Mouse (Mus musculus): ENCODE results near the gene Rsph14. TPM values are rescaled to one million over a fixed set of nuclear protein-coding genes. Genes with fewer than 3 reads are reported as not detected.

Rsph14 gene
- polyA plus RNA-seq, 1 experiment from 2014 or later, result not detected

DNA sequence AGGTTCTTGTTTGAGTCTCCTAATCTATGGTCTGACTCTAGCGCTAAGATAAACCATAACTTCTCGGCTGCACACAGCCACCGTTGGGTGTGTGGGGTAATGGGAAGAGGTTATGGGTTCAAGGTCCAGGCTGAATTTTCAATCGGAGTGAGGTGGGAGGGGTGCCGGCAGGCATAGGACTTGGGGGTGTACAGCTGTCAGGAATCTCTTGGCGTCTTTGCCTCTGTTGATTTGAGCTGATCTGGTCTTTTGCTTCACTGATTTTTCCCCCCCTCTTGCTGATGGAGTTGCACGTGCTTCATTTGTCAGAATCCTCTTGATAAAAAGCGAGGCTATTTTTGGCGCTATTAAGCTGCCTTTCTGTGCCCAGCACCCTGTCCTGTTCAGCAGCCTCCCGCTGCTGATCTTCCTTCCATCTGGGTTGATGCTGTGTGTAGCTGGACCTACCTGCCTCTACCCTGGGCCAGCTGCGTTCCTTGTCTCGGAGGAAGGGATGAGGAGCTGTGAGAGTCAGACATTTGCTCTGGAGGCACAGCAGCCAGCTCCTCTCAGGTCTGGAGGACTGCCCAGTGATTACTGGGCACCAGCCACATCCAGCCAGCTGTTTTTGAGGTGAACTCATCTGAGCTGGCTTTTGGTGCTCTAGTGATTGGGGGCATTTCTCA is 31.0 kb upstream of the Rsph14 start:
- WGBS (ENCODE audit: insufficient replicate concordance), result 39% methylated on average over 12 of the region's 12 CpGs
- H3K4me3 ChIP-seq (ENCODE audit: low read depth, low read length), result 0 out of 2 replicates have a peak overlapping the region, but pooled peaks have one; percentile 68
- no peak overlapping the region for H3K9ac ChIP-seq (ENCODE audit: low read depth, low read length)
- H3K4me1 ChIP-seq (ENCODE audit: control insufficient read depth, low read depth, low read length), result peaks cover 12% of the 10 kb centered on the region
- H3K36me3 ChIP-seq (ENCODE audit: control insufficient read depth, insufficient read depth), result no peaks in the 10 kb centered on the region
- H3K9me3 ChIP-seq (replicated peaks; ENCODE audit: control insufficient read depth, low read length), result no peaks in the 10 kb centered on the region
- no peak overlapping the region for H3K27ac ChIP-seq (ENCODE audit: low read length)
- no peak for ATAC-seq (ENCODE audit: low read depth)
- peaks cover 35% of the 10 kb centered on the region for H3K27me3 ChIP-seq (ENCODE audit: control insufficient read depth, insufficient read depth, low read depth, low read length)
- peak overlapping the region; percentile 50 for H3K4me2 ChIP-seq (ENCODE audit: low read depth, low read length)

DNA sequence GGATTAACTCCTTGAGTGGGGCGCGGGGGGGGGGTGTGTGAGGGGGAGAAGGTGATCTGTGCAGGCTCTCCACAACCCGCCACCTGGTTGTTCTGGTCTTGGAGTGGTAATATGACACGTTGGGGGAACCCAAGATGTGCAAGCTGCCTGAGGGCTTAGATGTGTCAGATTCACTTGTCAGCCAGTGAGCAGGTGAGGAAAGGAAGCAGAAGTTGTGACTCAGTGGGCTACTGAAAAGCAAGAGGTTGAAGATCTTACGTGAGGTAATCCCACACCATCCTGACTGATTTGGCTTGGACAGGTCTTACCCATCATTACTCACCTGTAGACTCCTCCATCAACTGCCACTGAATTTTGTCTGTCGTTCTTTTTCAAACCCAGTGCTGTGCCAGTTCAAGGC is 30.2 kb upstream of the Rsph14 start:
- 25% methylated on average over 6 of the region's 6 CpGs for WGBS (ENCODE audit: insufficient replicate concordance)

DNA sequence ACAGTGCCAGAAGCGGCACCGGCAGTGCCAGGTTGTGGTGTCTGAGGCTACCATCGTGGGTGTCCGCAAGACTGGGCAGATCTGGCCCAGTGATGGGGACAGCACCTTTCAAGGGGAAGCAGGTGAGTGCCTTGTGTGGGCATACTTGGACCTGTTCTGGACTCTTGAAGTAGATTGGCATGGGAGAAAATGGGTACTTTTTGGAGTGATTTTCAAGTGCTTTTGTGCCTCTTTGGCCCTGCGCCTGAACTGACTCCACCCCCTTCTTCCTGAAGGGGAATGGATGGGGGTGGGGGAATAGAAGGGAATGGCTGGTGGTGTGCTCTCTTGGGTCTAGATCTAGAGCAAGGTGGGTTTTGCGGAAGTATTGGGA is 29.8 kb upstream of the Rsph14 start:
- H3K4me2 ChIP-seq (ENCODE audit: low read depth, low read length), result peak overlapping the region; percentile 50
- H3K4me1 ChIP-seq (ENCODE audit: control insufficient read depth, low read depth, low read length), result peaks cover 9% of the 10 kb centered on the region
- ATAC-seq (ENCODE audit: low read depth), result no peak
- no peak overlapping the region for H3K27ac ChIP-seq (ENCODE audit: low read length)
- peak overlapping the region; percentile 68 for H3K4me3 ChIP-seq (ENCODE audit: low read depth, low read length)
- no peaks in the 10 kb centered on the region for H3K9me3 ChIP-seq (replicated peaks; ENCODE audit: control insufficient read depth, low read length)
- H3K9ac ChIP-seq (ENCODE audit: low read depth, low read length), result peak overlapping the region; percentile 4; the same call in 1 of the 2 replicates
- no peaks in the 10 kb centered on the region for H3K36me3 ChIP-seq (ENCODE audit: control insufficient read depth, insufficient read depth)
- 10% methylated on average over 6 of the region's 6 CpGs for WGBS (ENCODE audit: insufficient replicate concordance)
- peaks cover 35% of the 10 kb centered on the region for H3K27me3 ChIP-seq (ENCODE audit: control insufficient read depth, insufficient read depth, low read depth, low read length)

More for the DNA sequence above, 30.2 kb upstream of the Rsph14 start:
- H3K9me3 ChIP-seq (replicated peaks; ENCODE audit: control insufficient read depth, low read length), result no peaks in the 10 kb centered on the region
- no peak overlapping the region for H3K9ac ChIP-seq (ENCODE audit: low read depth, low read length)
- peaks cover 35% of the 10 kb centered on the region for H3K27me3 ChIP-seq (ENCODE audit: control insufficient read depth, insufficient read depth, low read depth, low read length)
- peaks cover 9% of the 10 kb centered on the region for H3K4me1 ChIP-seq (ENCODE audit: control insufficient read depth, low read depth, low read length)
- H3K4me3 ChIP-seq (ENCODE audit: low read depth, low read length), result peak overlapping the region; percentile 68
- H3K27ac ChIP-seq (ENCODE audit: low read length), result no peak overlapping the region
- no peaks in the 10 kb centered on the region for H3K36me3 ChIP-seq (ENCODE audit: control insufficient read depth, insufficient read depth)
- peak overlapping the region; percentile 50 for H3K4me2 ChIP-seq (ENCODE audit: low read depth, low read length)
- ATAC-seq (ENCODE audit: low read depth), result no peak

DNA sequence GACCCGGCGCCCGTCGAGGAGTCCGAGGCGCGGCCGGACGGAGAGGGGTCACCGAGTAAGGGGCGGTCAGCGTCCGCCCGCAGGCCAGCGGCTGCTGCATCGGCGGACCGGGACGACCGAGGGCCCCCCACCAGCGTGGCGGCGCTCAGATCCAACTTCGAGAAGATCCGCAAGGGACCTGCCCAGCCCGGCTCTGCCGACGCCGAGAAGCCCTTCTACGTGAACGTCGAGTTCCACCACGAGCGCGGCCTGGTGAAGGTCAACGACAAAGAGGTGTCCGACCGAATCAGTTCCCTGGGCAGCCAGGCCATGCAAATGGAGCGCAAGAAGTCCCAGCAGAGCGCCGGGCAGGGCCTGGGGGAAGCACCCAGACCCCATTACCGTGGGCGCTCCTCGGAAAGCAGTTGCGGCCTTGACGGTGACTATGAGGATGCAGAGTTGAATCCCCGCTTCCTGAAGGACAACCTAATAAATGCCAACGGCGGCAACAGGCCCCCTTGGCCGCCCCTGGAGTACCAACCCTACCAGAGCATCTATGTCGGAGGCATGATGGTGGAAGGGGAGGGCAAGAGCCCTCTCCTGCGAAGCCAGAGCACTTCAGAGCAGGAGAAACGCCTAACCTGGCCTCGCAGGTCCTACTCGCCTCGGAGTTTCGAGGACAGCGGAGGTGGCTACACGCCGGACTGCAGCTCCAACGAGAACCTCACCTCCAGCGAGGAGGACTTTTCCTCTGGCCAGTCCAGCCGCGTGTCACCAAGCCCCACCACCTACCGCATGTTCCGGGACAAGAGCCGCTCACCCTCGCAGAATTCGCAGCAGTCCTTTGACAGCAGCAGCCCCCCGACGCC is 29.2 kb upstream of the Rsph14 start:
- peak overlapping the region; percentile 50 for H3K4me2 ChIP-seq (ENCODE audit: low read depth, low read length)
- ATAC-seq (ENCODE audit: low read depth), result no peak
- H3K4me1 ChIP-seq (ENCODE audit: control insufficient read depth, low read depth, low read length), result peaks cover 9% of the 10 kb centered on the region
- peaks cover 35% of the 10 kb centered on the region for H3K27me3 ChIP-seq (ENCODE audit: control insufficient read depth, insufficient read depth, low read depth, low read length)
- H3K9me3 ChIP-seq (replicated peaks; ENCODE audit: control insufficient read depth, low read length), result no peaks in the 10 kb centered on the region
- H3K36me3 ChIP-seq (ENCODE audit: control insufficient read depth, insufficient read depth), result no peaks in the 10 kb centered on the region
- 2% methylated on average over 71 of the region's 71 CpGs for WGBS (ENCODE audit: insufficient replicate concordance)
- H3K4me3 ChIP-seq (ENCODE audit: low read depth, low read length), result peak overlapping the region; percentile 68
- peak overlapping the region; percentile 61 for H3K9ac ChIP-seq (ENCODE audit: low read depth, low read length)
- H3K27ac ChIP-seq (ENCODE audit: low read length), result no peak overlapping the region

DNA sequence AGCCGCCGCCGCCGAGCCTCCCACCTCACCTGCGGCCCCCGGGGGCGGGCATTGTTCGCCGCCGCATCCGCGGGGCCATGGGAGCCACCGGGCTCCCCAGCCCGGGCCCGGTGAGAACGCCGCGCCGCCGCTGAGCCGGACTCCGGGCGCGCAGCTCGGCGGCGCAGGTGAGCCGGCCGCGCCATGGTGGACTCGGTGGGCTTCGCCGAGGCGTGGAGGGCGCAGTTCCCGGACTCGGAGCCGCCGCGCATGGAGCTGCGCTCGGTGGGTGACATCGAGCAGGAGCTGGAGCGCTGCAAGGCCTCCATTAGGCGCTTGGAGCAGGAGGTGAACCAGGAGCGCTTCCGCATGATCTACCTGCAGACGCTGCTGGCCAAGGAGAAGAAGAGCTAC is 28.5 kb upstream of the Rsph14 start:
- Histone ChIP-seq H3K27me3 (ENCODE audit: control insufficient read depth, insufficient read depth, low read depth, low read length) (peaks cover 35% of the 10 kb centered on the region), H3K4me3 (ENCODE audit: low read depth, low read length) (peak overlapping the region; percentile 68), H3K27ac (ENCODE audit: low read length) (peak overlapping the region; percentile 56), H3K4me1 (ENCODE audit: control insufficient read depth, low read depth, low read length) (peaks cover 17% of the 10 kb centered on the region), H3K36me3 (ENCODE audit: control insufficient read depth, insufficient read depth) (no peaks in the 10 kb centered on the region), H3K9ac (ENCODE audit: low read depth, low read length) (peak overlapping the region; percentile 61), H3K9me3 (replicated peaks; ENCODE audit: control insufficient read depth, low read length) (no peaks in the 10 kb centered on the region), H3K4me2 (ENCODE audit: low read depth, low read length) (peak overlapping the region; percentile 50)
- no peak for ATAC-seq (ENCODE audit: low read depth)
- under 1% methylated on average over 41 of the region's 48 CpGs for WGBS (ENCODE audit: insufficient replicate concordance)

DNA sequence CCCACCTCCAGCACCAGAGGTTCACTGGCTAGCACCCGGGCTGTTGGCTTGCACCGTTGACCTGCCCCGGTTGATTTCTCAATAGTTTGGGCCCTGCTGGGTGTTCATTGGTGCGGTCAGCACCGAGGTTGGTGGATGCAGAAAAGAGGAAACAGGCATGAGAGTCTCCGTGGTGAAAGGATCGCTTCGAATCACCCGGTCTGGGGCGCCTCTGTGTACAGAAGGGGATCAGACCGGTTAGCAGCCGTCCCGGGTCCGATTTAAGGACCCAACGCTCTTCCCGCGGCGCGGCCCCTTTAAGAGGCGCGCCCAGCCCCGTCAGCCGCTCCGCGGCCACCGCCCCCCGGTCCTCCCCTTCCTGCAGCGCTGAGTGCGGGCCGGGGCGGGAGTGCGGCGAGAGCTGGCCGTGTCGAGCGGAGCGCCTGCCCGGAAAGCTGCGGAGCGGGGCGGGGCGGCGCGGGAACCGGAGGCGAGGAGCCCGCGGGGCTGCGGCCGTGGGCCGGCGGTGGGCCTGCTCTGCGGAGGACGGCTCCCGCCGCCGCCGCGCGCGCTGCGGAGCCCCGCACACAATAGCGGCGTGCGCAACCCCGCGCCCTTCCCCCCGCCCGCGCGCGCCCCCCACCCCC is 27.9 kb upstream of the Rsph14 start, which contains the start of gene Bcr:
Gene Bcr (plus strand): TSS at position 376 of the 626 bp plus-strand sequence.
- Histone ChIP-seq H3K4me2 (ENCODE audit: low read depth, low read length) (peak within 1 kb of the TSS; percentile 50), H3K4me1 (ENCODE audit: control insufficient read depth, low read depth, low read length) (peaks cover 17% of the 10 kb centered on the region), H3K27ac (ENCODE audit: low read length) (peak within 1 kb of the TSS; percentile 56), H3K9ac (ENCODE audit: low read depth, low read length) (peak within 1 kb of the TSS; percentile 61), H3K9me3 (replicated peaks; ENCODE audit: control insufficient read depth, low read length) (no peaks in the 10 kb centered on the region), H3K27me3 (ENCODE audit: control insufficient read depth, insufficient read depth, low read depth, low read length) (peaks cover 35% of the 10 kb centered on the region), H3K4me3 (ENCODE audit: low read depth, low read length) (peak within 1 kb of the TSS; percentile 68), H3K36me3 (ENCODE audit: control insufficient read depth, insufficient read depth) (no peaks in the 10 kb centered on the region)
- ATAC-seq (ENCODE audit: low read depth), result peak; percentile 77
- 0% methylated on average over 23 of the region's 73 CpGs for WGBS (ENCODE audit: insufficient replicate concordance)

DNA sequence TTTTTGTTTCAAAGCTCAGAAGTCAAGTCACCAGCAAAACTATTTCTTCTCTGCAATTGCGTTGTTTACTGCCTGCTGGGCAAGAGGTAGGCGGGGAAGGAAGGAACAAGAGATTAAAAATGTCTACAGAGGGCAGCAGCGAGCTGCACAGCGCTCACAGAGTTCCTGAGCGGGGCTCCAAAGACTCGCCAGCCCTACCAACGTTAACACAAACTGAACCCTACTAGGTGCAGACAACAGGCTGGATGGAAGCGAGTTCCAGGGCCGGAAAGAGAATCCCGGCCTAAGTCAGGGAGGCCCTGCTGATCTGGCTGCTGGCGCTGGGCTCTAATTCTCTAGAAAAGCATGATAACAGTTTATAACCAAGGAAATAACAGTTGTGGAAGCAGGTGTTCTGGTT is 27.0 kb upstream of the Rsph14 start:
- Histone ChIP-seq H3K27me3 (ENCODE audit: control insufficient read depth, insufficient read depth, low read depth, low read length) (peaks cover 35% of the 10 kb centered on the region), H3K4me1 (ENCODE audit: control insufficient read depth, low read depth, low read length) (peaks cover 17% of the 10 kb centered on the region), H3K36me3 (ENCODE audit: control insufficient read depth, insufficient read depth) (no peaks in the 10 kb centered on the region), H3K27ac (ENCODE audit: low read length) (no peak overlapping the region), H3K9ac (ENCODE audit: low read depth, low read length) (no peak overlapping the region), H3K4me3 (ENCODE audit: low read depth, low read length) (peak overlapping the region; percentile 24; the same call in 1 of the 2 replicates), H3K9me3 (replicated peaks; ENCODE audit: control insufficient read depth, low read length) (no peaks in the 10 kb centered on the region), H3K4me2 (ENCODE audit: low read depth, low read length) (peak overlapping the region; percentile 50)
- ATAC-seq (ENCODE audit: low read depth), result peak; percentile 20; the same call in 1 of the 2 replicates
- under 1% methylated on average over 11 of the region's 11 CpGs for WGBS (ENCODE audit: insufficient replicate concordance)

DNA sequence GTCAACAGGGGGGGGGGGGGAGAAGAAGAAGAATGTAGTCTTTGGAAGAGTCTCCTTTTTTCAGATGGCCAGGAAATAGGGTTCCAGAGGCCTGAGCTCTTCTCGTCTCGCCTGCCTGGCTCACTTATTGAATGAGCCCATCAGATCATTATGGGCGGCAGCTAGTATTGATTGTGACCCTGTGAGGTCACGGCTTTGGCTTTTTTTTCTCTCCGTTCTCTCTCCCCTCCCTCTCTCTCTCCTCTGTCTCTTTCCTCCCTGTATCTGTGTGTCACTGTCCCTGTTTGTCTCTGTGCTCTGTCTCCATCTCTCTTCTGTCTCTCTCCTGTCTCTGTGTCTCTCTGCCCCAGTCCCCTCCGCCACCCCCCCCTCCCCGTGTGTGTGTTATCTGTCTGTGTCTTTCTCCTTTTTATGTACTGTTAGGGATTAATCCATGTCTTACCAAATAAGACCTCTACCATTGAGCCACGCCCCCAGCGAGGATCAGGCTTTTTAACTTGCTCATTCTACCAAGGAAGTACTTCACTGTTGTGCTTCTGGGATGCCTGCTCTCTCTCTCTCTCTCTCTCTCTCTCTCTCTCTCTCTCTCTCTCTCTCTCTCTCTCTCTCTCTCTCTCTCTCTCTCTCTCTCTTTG is 26.5 kb upstream of the Rsph14 start:
- H3K9ac ChIP-seq (ENCODE audit: low read depth, low read length), result no peak overlapping the region
- H3K4me3 ChIP-seq (ENCODE audit: low read depth, low read length), result no peak overlapping the region
- H3K4me1 ChIP-seq (ENCODE audit: control insufficient read depth, low read depth, low read length), result peaks cover 20% of the 10 kb centered on the region
- peak overlapping the region; percentile 50; the same call in 1 of the 2 replicates for H3K4me2 ChIP-seq (ENCODE audit: low read depth, low read length)
- no peaks in the 10 kb centered on the region for H3K36me3 ChIP-seq (ENCODE audit: control insufficient read depth, insufficient read depth)
- no peak overlapping the region for H3K27ac ChIP-seq (ENCODE audit: low read length)
- ATAC-seq (ENCODE audit: low read depth), result no peak
- H3K27me3 ChIP-seq (ENCODE audit: control insufficient read depth, insufficient read depth, low read depth, low read length), result peaks cover 35% of the 10 kb centered on the region
- WGBS (ENCODE audit: insufficient replicate concordance), result 37% methylated on average over 9 of the region's 9 CpGs
- no peaks in the 10 kb centered on the region for H3K9me3 ChIP-seq (replicated peaks; ENCODE audit: control insufficient read depth, low read length)

All from liver, embryonic 16.5 days (tissue).